Mouse (Mus musculus) hindbrain, embryonic 10.5 days (tissue): ENCODE data around the gene 1700011M02Rik. TPM values are rescaled to one million over a fixed set of nuclear protein-coding genes. Genes with fewer than 3 reads are reported as not detected.
A peak's percentile ranks its signal among the peaks of the same experiment; 100 is the strongest.
"Not testable (repeated sequence)": the region's sequence is repeated elsewhere in the genome, so short reads cannot be mapped to it uniquely, and the experiment has no call there.

Source experiments
- DNase-seq: peaks from one replicate; pipeline ENCODE4 v3.0.0-alpha.2; 2017; ENCODE audit warnings: low spot score
- H3K27ac ChIP-seq: fragments of 300-500 bp; sonication (generic); 2 replicates; pipeline ENCODE4 v1.5.1; 2016; ENCODE audit warnings: mild to moderate bottlenecking, moderate library complexity
- H3K27me3 ChIP-seq: fragments of 300-500 bp; sonication (generic); 2 replicates; pipeline ENCODE4 v1.6.1; 2016; ENCODE audit warnings: mild to moderate bottlenecking; ENCODE audit not compliant: poor library complexity, insufficient read depth, severe bottlenecking
- H3K36me3 ChIP-seq: fragments of 300-500 bp; sonication (generic); 2 replicates; pipeline ENCODE4 v1.6.1; 2016; ENCODE audit warnings: mild to moderate bottlenecking, moderate library complexity
- H3K4me1 ChIP-seq: fragments of 300-500 bp; sonication (generic); replicated peaks from 2 replicates; pipeline ENCODE4 v1.6.1; 2016; ENCODE audit warnings: mild to moderate bottlenecking
- H3K4me3 ChIP-seq: fragments of 300-500 bp; sonication (generic); 2 replicates; pipeline ENCODE4 v1.5.1; 2016; ENCODE audit warnings: mild to moderate bottlenecking, moderate library complexity
- H3K9me3 ChIP-seq: fragments of 300-500 bp; sonication (generic); 2 replicates; pipeline ENCODE4 v1.6.1; 2016; ENCODE audit warnings: mild to moderate bottlenecking, moderate library complexity
- WGBS: fragments of 180-500 bp; shearing (Covaris S2); methylation state at CpG from one replicate; pipeline ENCODE4 v1.1.7; 2016; 5-methylcytosine and 5-hydroxymethylcytosine counted together
- polyA plus RNA-seq: library from polyadenylated mRNA; unstranded; fragments of >200 nt; fragmentation: Nextera tagmentation; extraction: Ambion mirVana; gene quantifications from 2 replicates; pipeline ENCODE4 v1.2.1, GENCODE M21; 2016

1700011M02Rik gene
- polyA plus RNA-seq, result not detected in 2 replicates

- not testable (repeated sequence) for DNase-seq, H3K4me1 ChIP-seq
These were observed at the start of gene 1700011M02Rik, which contains the start of gene Dmrtc1a for GRCm38 (mm10) chrX:102908587-102908986. Gene 1700011M02Rik, plus strand, starts transcription at chrX:102908905. Gene Dmrtc1a, minus strand, starts transcription at chrX:102908687.

DNA sequence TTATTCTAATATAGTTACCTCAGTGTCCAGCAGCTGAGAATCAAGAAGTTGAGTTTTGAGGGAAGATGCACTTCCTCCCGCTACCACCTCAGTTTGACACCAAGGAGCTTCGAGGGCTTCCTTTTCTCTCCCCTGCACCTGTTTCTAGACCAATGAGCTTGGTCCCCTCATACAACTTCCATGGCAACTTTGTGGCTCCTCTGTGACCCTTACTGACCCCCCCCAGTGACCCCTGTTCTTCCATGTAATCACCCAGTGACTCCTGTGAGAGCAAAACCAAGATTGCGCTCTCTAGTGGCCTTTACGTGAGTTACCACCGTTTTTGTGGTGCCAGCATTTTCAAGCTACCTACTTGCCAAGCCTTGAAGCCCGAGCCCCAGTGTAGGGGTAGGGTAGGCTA, 40.8 kb upstream of the 1700011M02Rik start, which contains the start of gene 1700031F05Rik:
1700031F05Rik (minus strand) TSS at position 101 of the 400 bp plus-strand sequence.
- Histone ChIP-seq H3K4me3 (no peak within 1 kb of the TSS), H3K27me3 (peaks cover 10% of the 10 kb centered on the region)

More at GRCm38 (mm10) chrX:102908587-102908986, at the start of gene 1700011M02Rik, which contains the start of gene Dmrtc1a:
- not testable (repeated sequence) for H3K36me3 ChIP-seq, H3K27ac ChIP-seq, H3K9me3 ChIP-seq, H3K4me3 ChIP-seq
- H3K27me3 ChIP-seq, result peaks cover 51% of the 10 kb centered on the region
- 81% methylated on average over 8 of the region's 9 CpGs for WGBS

DNA sequence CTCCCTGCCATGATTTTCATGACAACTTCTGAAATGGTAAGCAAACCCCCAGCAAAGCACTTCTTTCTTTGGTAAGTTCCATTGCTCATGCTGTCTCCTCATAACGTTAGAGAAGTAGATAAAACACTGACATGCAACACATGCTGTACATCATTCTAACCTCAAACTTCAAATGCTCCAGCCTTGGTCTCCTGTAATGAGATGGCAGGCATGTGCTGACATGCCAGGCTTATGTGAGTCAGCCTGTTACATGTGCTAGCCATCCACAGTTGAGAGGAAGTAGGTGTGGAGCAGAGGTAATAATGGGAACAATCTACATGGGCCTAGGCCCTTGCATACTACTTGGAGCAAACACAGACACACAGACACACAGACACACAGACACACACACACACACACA, 6.1 kb downstream of the 1700011M02Rik start:
- not testable (repeated sequence) for H3K4me3 ChIP-seq, H3K9me3 ChIP-seq, DNase-seq, H3K4me1 ChIP-seq, H3K36me3 ChIP-seq, H3K27ac ChIP-seq
- WGBS, result 84% methylated on average over 1 of the region's 1 CpGs
- H3K27me3 ChIP-seq, result peaks cover 24% of the 10 kb centered on the region

More for the DNA sequence above, 40.8 kb upstream of the 1700011M02Rik start, which contains the start of gene 1700031F05Rik:
- Histone ChIP-seq H3K4me1 (no peaks in the 10 kb centered on the region), H3K9me3 (no peaks in the 10 kb centered on the region), H3K36me3 (no peaks in the 10 kb centered on the region), H3K27ac (no peak within 1 kb of the TSS)
- no peak for DNase-seq
- WGBS, result 90% methylated on average over 6 of the region's 6 CpGs

DNA sequence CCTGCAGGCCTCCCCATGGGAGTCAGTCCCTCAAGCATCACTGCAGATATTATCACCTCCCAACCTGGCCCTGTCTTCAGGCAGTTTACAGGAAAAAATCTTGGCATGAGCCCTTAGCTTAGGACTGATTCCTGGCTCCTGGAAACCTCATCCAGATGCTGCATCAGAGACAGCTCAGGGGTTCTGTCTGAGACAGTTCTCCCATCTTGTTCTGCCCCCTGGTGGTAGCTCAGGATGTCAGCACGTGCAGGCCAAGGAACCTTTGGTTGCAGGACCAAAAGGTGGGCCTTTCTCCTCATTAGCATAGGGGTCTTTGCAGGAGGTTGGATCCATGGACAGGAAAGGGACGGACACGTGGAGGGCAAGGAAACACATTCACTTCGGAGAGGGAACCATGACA, 18.0 kb downstream of the 1700011M02Rik start:
- 32% methylated on average over 4 of the region's 4 CpGs for WGBS

DNA sequence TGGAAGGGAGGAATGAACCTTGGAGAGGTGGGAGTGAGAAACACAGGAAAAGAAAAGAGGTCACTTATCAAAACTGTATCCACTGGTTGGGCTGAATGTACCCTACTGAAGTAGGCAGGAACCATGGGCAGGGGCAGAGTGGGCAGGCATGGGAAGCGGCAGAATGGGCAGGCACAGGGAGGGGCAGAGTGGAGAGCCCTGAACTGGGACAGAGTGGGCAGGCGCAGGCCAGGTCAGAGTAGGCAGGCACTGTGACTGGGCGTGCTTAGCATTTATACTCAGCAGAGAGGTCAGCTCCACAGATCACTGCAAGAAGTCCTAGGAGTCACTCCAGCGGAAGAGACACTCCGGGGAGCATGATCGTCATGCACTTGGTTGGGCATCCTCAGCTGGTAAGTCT, 19.4 kb downstream of the 1700011M02Rik start, which contains the start of gene 1700018G05Rik:
1700018G05Rik (plus strand) TSS at position 301 of the 400 bp plus-strand sequence.
- H3K27me3 ChIP-seq, result peaks cover 23% of the 10 kb centered on the region
- H3K27ac ChIP-seq, H3K4me3 ChIP-seq, H3K9me3 ChIP-seq, H3K4me1 ChIP-seq, DNase-seq, H3K36me3 ChIP-seq: not testable (repeated sequence)
- 89% methylated on average over 6 of the region's 6 CpGs for WGBS

More for the DNA sequence above, 18.0 kb downstream of the 1700011M02Rik start:
- H3K27me3 ChIP-seq, result peaks cover 30% of the 10 kb centered on the region
- H3K36me3 ChIP-seq, H3K9me3 ChIP-seq, H3K4me3 ChIP-seq, H3K27ac ChIP-seq, H3K4me1 ChIP-seq: not testable (repeated sequence)
- peak; percentile 10 for DNase-seq

GRCm38 (mm10) chrX:102932992-102933570, 24.4 kb downstream of the 1700011M02Rik start:
- Histone ChIP-seq H3K27ac (peak overlapping the region; percentile 84; the same call in 1 of the 2 replicates), H3K36me3 (no peaks in the 10 kb centered on the region), H3K9me3 (no peaks in the 10 kb centered on the region), H3K4me3 (peak overlapping the region; percentile 67), H3K4me1 (peaks cover 4% of the 10 kb centered on the region; the same call in 1 of the 2 replicates), H3K27me3 (peaks cover 57% of the 10 kb centered on the region)
- DNase-seq, result no peak
- WGBS, result 50% methylated on average over 12 of the region's 12 CpGs

DNA sequence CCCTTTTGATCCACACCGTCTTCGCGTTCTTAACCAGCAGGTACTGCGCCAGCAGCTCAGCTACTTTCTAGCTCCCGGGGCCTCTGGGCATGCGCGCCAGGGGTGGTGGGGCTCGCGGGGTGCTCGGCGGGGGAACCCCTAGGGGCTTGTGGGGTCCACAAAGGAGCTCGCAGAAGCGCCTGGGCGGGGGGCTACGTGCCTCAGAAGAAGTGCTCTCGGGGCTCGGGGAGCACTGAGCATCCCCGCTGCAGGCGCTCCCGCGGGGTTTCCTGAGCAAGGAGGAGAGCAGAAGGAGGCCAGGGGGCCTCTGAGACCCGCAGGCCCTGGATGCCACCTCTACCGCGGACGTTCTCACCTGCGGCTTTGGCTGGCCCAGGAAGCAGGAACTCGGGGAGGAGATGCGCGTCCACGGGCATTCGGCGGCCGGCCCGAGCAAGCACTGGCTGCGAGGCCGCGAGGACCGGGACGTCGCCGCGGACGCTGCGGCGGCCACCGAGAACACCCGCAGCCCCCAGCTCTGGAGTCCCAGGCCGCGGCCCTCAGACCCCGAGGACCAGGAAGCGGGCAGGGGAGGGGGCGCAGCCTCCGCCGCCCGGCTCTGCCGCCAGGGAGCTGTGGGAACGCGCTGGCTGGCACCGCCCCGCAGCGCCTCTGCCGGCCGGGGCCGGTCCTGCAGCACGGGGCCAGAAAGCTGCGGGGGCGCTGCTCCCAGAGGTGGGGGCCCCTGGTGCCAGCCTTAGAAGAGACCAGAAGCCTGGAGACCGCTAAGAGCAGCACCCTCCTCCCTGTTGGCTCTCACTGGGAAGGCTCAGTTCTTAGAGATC, 25.1 kb downstream of the 1700011M02Rik start:
- H3K27ac ChIP-seq, result peak overlapping the region; percentile 84

DNA sequence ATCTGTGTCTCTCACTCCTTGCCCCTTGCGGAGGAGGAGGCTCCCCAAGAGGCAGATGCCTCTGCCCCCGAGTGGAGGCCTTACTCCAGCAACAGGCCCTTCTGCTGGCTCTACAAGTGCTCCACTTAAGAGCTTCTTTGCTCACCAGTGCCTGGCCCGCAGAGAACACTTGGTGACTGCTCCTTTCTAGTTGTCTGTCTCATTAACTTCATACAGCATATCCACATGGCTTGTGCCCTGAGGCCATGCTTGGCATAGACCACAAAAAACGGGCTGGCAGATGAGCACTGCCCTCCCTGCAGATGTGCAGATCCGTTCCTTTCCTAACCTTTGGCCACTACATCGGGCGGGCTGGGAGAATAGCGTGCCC, 25.7 kb downstream of the 1700011M02Rik start:
- H3K27ac ChIP-seq, result peak overlapping the region; percentile 84; the same call in 1 of the 2 replicates
- WGBS, result 67% methylated on average over 8 of the region's 8 CpGs
- no peak for DNase-seq

More for the DNA sequence above, 25.1 kb downstream of the 1700011M02Rik start:
- Histone ChIP-seq H3K36me3 (no peaks in the 10 kb centered on the region), H3K9me3 (no peaks in the 10 kb centered on the region), H3K27me3 (peaks cover 52% of the 10 kb centered on the region), H3K4me3 (peak overlapping the region; percentile 67), H3K4me1 (peaks cover 4% of the 10 kb centered on the region; the same call in 1 of the 2 replicates)
- WGBS, result 18% methylated on average over 57 of the region's 68 CpGs
- DNase-seq, result peak; percentile 59

DNA sequence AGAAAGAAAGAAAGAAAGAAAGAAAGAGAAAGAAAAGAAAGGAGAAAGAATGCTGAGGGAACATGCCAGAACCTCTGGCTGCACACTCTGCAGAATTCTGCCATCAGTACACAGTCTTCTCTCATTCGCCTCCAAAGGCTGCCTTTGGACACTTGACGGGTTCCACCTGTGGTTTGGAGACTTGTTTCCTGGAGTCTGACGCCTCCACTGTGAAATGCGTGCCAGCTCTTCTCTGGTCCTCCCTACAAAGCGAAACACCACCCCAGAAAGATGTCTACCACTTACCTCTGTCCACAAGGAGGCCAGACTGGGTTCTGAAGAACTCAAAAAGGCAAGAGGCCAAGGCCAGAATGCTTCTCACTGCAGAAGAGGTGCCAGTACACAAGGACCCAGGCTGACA, 28.0 kb downstream of the 1700011M02Rik start:
- 74% methylated on average over 5 of the region's 5 CpGs for WGBS
- Histone ChIP-seq H3K4me1 (peaks cover 4% of the 10 kb centered on the region; the same call in 1 of the 2 replicates), H3K27ac (no peak overlapping the region), H3K36me3 (no peaks in the 10 kb centered on the region), H3K9me3 (no peaks in the 10 kb centered on the region), H3K27me3 (peaks cover 47% of the 10 kb centered on the region), H3K4me3 (no peak overlapping the region)
- DNase-seq, result no peak

More for the DNA sequence above, 25.7 kb downstream of the 1700011M02Rik start:
- Histone ChIP-seq H3K9me3 (no peaks in the 10 kb centered on the region), H3K27me3 (peaks cover 48% of the 10 kb centered on the region), H3K4me1 (peaks cover 4% of the 10 kb centered on the region; the same call in 1 of the 2 replicates), H3K36me3 (no peaks in the 10 kb centered on the region), H3K4me3 (peak overlapping the region; percentile 67; the same call in 1 of the 2 replicates)

- not testable (repeated sequence) for H3K9me3 ChIP-seq, H3K36me3 ChIP-seq, H3K4me3 ChIP-seq, H3K27ac ChIP-seq, DNase-seq, H3K4me1 ChIP-seq
- WGBS, result 91% methylated on average over 11 of the region's 11 CpGs
- H3K27me3 ChIP-seq, result peaks cover 36% of the 10 kb centered on the region
These were observed 41.4 kb downstream of the 1700011M02Rik start for GRCm38 (mm10) chrX:102950136-102950535.

GRCm38 (mm10) chrX:102958917-102959316, 50.2 kb downstream of the 1700011M02Rik start:
- Histone ChIP-seq H3K36me3 (no peaks in the 10 kb centered on the region), H3K27ac (no peak overlapping the region), H3K4me1 (no peaks in the 10 kb centered on the region), H3K4me3 (no peak overlapping the region), H3K27me3 (peaks cover 29% of the 10 kb centered on the region), H3K9me3 (no peaks in the 10 kb centered on the region)
- WGBS, result 34% methylated on average over 4 of the region's 4 CpGs
- peak; percentile 5 for DNase-seq
